In genomic region chr11:79155348-79155747, GRCm38 (mm10) we compare ENCODE assay signal across 23 mouse cellular contexts. TPM values are rescaled to one million over a fixed set of nuclear protein-coding genes. Genes with fewer than 3 reads are reported as not detected.
DNase-seq lines count a peak whose midpoint lies in the region; ATAC-seq and TF ChIP-seq lines count a peak whose summit lies in the region.
"Had no signal": no experiment of that assay in that cellular context is flagged by ENCODE, and none has a peak within 500 bp of the region (broad histone marks: within the 10 kb centered on the region; RNA-seq: fewer than 3 reads in every experiment).

No protein-coding gene starts in this region.

- ATAC-seq in heart, postnatal 0 days (ENCODE audit: insufficient read depth, low read depth) = no peak
- ATAC-seq in liver, embryonic 14.5 days (ENCODE audit: insufficient read depth) = no peak
- no peak for ATAC-seq in liver, embryonic 11.5 days (replicated peaks; ENCODE audit: low FRiP score)
- ATAC-seq: forebrain, embryonic 13.5 days; midbrain, embryonic 15.5 days had no signal

- 0 out of 2 replicates have a peak, but pooled peaks have one; percentile 6 for TF ChIP-seq CTCF in heart, postnatal 0 days (IDR thresholded peaks at IDR 0.05; ENCODE audit: low read depth)
- TF ChIP-seq CTCF in liver, embryonic 14.5 days (IDR thresholded peaks at IDR 0.05; ENCODE audit: low read depth) = peak; percentile 30; the same call in 1 of the 2 replicates
- TF ChIP-seq CTCF in ES-Bruce4 (IDR thresholded peaks at IDR 0.05; ENCODE audit: low read depth, low read length) = peak; percentile 55

- no peak for TF ChIP-seq EP300 in heart, postnatal 0 days (IDR thresholded peaks at IDR 0.05; ENCODE audit: low read depth)
- no peak for TF ChIP-seq EP300 in liver, embryonic 14.5 days (IDR thresholded peaks at IDR 0.05; ENCODE audit: low read depth)
- TF ChIP-seq EP300 in ES-Bruce4 (IDR thresholded peaks at IDR 0.05; ENCODE audit: insufficient read depth, low read depth, low read length) = no peak

- no peak for DNase-seq in heart, postnatal 0 days (ENCODE audit: low spot score)
- no peak for DNase-seq in heart, adult 18-20 months
- no peak for DNase-seq in liver, embryonic 14.5 days (ENCODE audit: low read depth in 3 of 3, low spot score in 3 of 3)
- DNase-seq in liver, embryonic 11.5 days (ENCODE audit: low spot score) = no peak
- DNase-seq in ZHBTc4 (ENCODE audit: low read depth, low spot score) = peak; percentile 46
- DNase-seq in spleen, postnatal 10 days (ENCODE audit: low spot score in 2 of 2) = no peak
- DNase-seq: adrenal gland, postnatal 25 days; cerebellum, adult 9-10 months; kidney, adult 2 months; kidney, postnatal 14 days; left cerebral cortex, postnatal 4 days; lung, adult 18-20 months; lung, postnatal 4 days; right cerebral cortex, postnatal 4 days; thymus, adult 2 months; thymus, postnatal 4 days had no signal

- H3K36me3 ChIP-seq in heart, postnatal 0 days (replicated peaks; ENCODE audit: control insufficient read depth, insufficient read depth, low read length) = no peaks in the 10 kb centered on the region
- H3K36me3 ChIP-seq in liver, embryonic 14.5 days (replicated peaks; ENCODE audit: control insufficient read depth, insufficient read depth, low read depth) = no peaks in the 10 kb centered on the region
- H3K36me3 ChIP-seq in liver, embryonic 11.5 days (ENCODE audit: control insufficient read depth, insufficient read depth, low read length) = no peaks in the 10 kb centered on the region
- no peaks in the 10 kb centered on the region for H3K36me3 ChIP-seq in ES-Bruce4 (ENCODE audit: control insufficient read depth, insufficient read depth, low read length, poor library complexity, severe bottlenecking)
- H3K36me3 ChIP-seq: heart, embryonic 13.5 days; hindbrain, embryonic 13.5 days; limb, embryonic 15.5 days; midbrain, embryonic 15.5 days had no signal

- H3K4me1 ChIP-seq in heart, postnatal 0 days (ENCODE audit: control insufficient read depth, insufficient read depth) = no peaks in the 10 kb centered on the region
- H3K4me1 ChIP-seq in liver, embryonic 14.5 days (replicated peaks; ENCODE audit: control insufficient read depth in 2 of 2, insufficient read depth in 2 of 2, low read length in 1 of 2) = no peaks in the 10 kb centered on the region; a peak in 1 of 4 replicates
- no peaks in the 10 kb centered on the region for H3K4me1 ChIP-seq in liver, embryonic 11.5 days (replicated peaks; ENCODE audit: control insufficient read depth, insufficient read depth, low read length)
- peaks cover 5% of the 10 kb centered on the region for H3K4me1 ChIP-seq in ES-Bruce4 (ENCODE audit: control insufficient read depth, insufficient read depth, low read length)
- H3K4me1 ChIP-seq: forebrain, embryonic 13.5 days; hindbrain, embryonic 13.5 days; limb, embryonic 15.5 days; midbrain, embryonic 15.5 days had no signal

- H3K4me3 ChIP-seq in heart, postnatal 0 days (ENCODE audit: low read depth, low read length) = no peak overlapping the region
- H3K4me3 ChIP-seq in liver, embryonic 14.5 days (ENCODE audit: insufficient read depth in 1 of 2, low read depth in 2 of 2, low read length in 2 of 2) = no peak overlapping the region
- no peak overlapping the region for H3K4me3 ChIP-seq in liver, embryonic 11.5 days (ENCODE audit: low read depth, low read length)
- H3K4me3 ChIP-seq in ES-Bruce4 (ENCODE audit: low read depth, low read length) = no peak overlapping the region
- H3K4me3 ChIP-seq: forebrain, embryonic 13.5 days; heart, embryonic 13.5 days; hindbrain, embryonic 13.5 days; limb, embryonic 15.5 days; midbrain, embryonic 15.5 days; myocyte had no signal

- no peak overlapping the region for H3K27ac ChIP-seq in heart, postnatal 0 days (ENCODE audit: low read depth)
- no peak overlapping the region for H3K27ac ChIP-seq in liver, embryonic 14.5 days
- no peak overlapping the region for H3K27ac ChIP-seq in liver, embryonic 11.5 days (ENCODE audit: low read depth, low read length)
- H3K27ac ChIP-seq in ES-Bruce4 (ENCODE audit: insufficient read depth, low read length) = no peak overlapping the region
- H3K27ac ChIP-seq: forebrain, embryonic 13.5 days; heart, embryonic 13.5 days; hindbrain, embryonic 13.5 days; limb, embryonic 15.5 days; midbrain, embryonic 15.5 days had no signal

- H3K4me2 ChIP-seq in heart, postnatal 0 days (ENCODE audit: low read depth, low read length) = no peak overlapping the region
- no peak overlapping the region for H3K4me2 ChIP-seq in liver, embryonic 14.5 days (ENCODE audit: low read depth)
- H3K4me2 ChIP-seq in liver, embryonic 11.5 days = no peak overlapping the region
- H3K4me2 ChIP-seq: forebrain, embryonic 13.5 days; heart, embryonic 13.5 days; hindbrain, embryonic 13.5 days; limb, embryonic 15.5 days; midbrain, embryonic 15.5 days had no signal

- no peak overlapping the region for H3K9ac ChIP-seq in heart, postnatal 0 days (replicated peaks; ENCODE audit: low read depth, low read length)
- H3K9ac ChIP-seq in liver, embryonic 14.5 days (replicated peaks) = no peak overlapping the region
- no peak overlapping the region for H3K9ac ChIP-seq in liver, embryonic 11.5 days (ENCODE audit: low read depth, low read length)
- no peak overlapping the region for H3K9ac ChIP-seq in ES-Bruce4 (ENCODE audit: low read depth, poor library complexity, severe bottlenecking)
- H3K9ac ChIP-seq: forebrain, embryonic 13.5 days; heart, embryonic 13.5 days; hindbrain, embryonic 13.5 days; limb, embryonic 15.5 days; midbrain, embryonic 15.5 days had no signal

- H3K9me3 ChIP-seq in heart, postnatal 0 days (replicated peaks; ENCODE audit: control insufficient read depth, low read length) = no peaks in the 10 kb centered on the region
- no peaks in the 10 kb centered on the region for H3K9me3 ChIP-seq in liver, embryonic 14.5 days (ENCODE audit: control insufficient read depth, low read length)
- no peaks in the 10 kb centered on the region for H3K9me3 ChIP-seq in liver, embryonic 11.5 days (ENCODE audit: control insufficient read depth, low read length)
- H3K9me3 ChIP-seq in ES-Bruce4 (replicated peaks; ENCODE audit: control insufficient read depth, insufficient read depth, low read length, poor library complexity, severe bottlenecking) = no peaks in the 10 kb centered on the region
- H3K9me3 ChIP-seq: forebrain, embryonic 13.5 days; heart, embryonic 13.5 days; hindbrain, embryonic 13.5 days; limb, embryonic 15.5 days; midbrain, embryonic 15.5 days had no signal

- WGBS in heart, postnatal 0 days = 72% methylated on average over 6 of the region's 6 CpGs
- WGBS in liver, embryonic 14.5 days (ENCODE audit: insufficient replicate concordance) = 53% methylated on average over 6 of the region's 6 CpGs
- 75% methylated on average over 6 of the region's 6 CpGs for WGBS in liver, embryonic 11.5 days

- TF ChIP-seq POLR2A in ES-Bruce4 (IDR thresholded peaks at IDR 0.05; ENCODE audit: insufficient read depth, low read length) = no peak

- H3K27me3 ChIP-seq in heart, postnatal 0 days (ENCODE audit: control insufficient read depth, insufficient read depth, low read length) = no peaks in the 10 kb centered on the region
- H3K27me3 ChIP-seq in liver, embryonic 14.5 days (ENCODE audit: control insufficient read depth, insufficient read depth, low read length) = no peaks in the 10 kb centered on the region
- H3K27me3 ChIP-seq in liver, embryonic 11.5 days (replicated peaks; ENCODE audit: control insufficient read depth, insufficient read depth, low read length) = no peaks in the 10 kb centered on the region
- H3K27me3 ChIP-seq in ES-Bruce4 (ENCODE audit: control insufficient read depth, insufficient read depth, low read length, poor library complexity, severe bottlenecking) = no peaks in the 10 kb centered on the region
- H3K27me3 ChIP-seq: forebrain, embryonic 13.5 days; heart, embryonic 13.5 days; hindbrain, embryonic 13.5 days; limb, embryonic 15.5 days; midbrain, embryonic 15.5 days had no signal

RNA-seq across cellular contexts. Expression of gene Ksr1, which starts 9.1 kb away (rescaled TPM):
- total RNA-seq in heart, postnatal 0 days (2014; rRNA removed; ENCODE audit: low replicate concordance) = 7.7 and 15.2 TPM in 2 replicates
- polyA plus RNA-seq in heart, postnatal 0 days (2015; fragmentation: Nextera tagmentation; extraction: Ambion mirVana) = 1.3 and 1.5 TPM in 2 replicates
- 1 to 10 TPM; 5.7 to 5.8 TPM for total RNA-seq in heart, adult 18-20 months (2021)
- 3.2 and 4.0 TPM in 2 replicates for polyA plus RNA-seq in liver, embryonic 14.5 days (2012; rRNA removed)
- polyA plus RNA-seq in liver, embryonic 14.5 days (2014; fragmentation: Nextera tagmentation; extraction: Ambion mirVana) = 1.7 and 2.8 TPM in 2 replicates
- 4.1 and 5.0 TPM in 2 replicates for polyA plus RNA-seq in liver, embryonic 11.5 days (2014; fragmentation: Nextera tagmentation; extraction: Ambion mirVana)
- polyA plus RNA-seq in ES-Bruce4 (2011; ENCODE audit: insufficient read depth, insufficient read length, low read depth, missing spikeins) = 7.7 and 10.1 TPM in 2 replicates
